Mouse (Mus musculus) forebrain, embryonic 14.5 days (tissue): ENCODE results near the gene Kmt2c. TPM values are rescaled to one million over a fixed set of nuclear protein-coding genes. Genes with fewer than 3 reads are reported as not detected.
"Not testable (repeated sequence)": the region's sequence is repeated elsewhere in the genome, so short reads cannot be mapped to it uniquely, and the experiment has no call there.

ENCODE experiments used
- ATAC-seq: fragments of 200-750 bp; cut with Nextera tagmentation; 2 replicates; pipeline ENCODE4 v1.8.0; 2017; ENCODE audit warnings: mild to moderate bottlenecking, moderate library complexity
- DNase-seq: peaks from one replicate; pipeline ENCODE4 v3.0.0-alpha.2; 2015; ENCODE audit warnings: low spot score
- H3K27ac ChIP-seq: fragments of 300-500 bp; sonication (generic); 2 replicates; pipeline ENCODE4 v1.5.1; 2014; ENCODE audit warnings: low read depth, mild to moderate bottlenecking, control low read depth, low read length, moderate library complexity
- H3K27me3 ChIP-seq: fragments of 300-500 bp; sonication (generic); replicated peaks from 2 replicates; pipeline ENCODE4 v1.6.1; 2014; ENCODE audit warnings: low read length, control low read depth, mixed read lengths; ENCODE audit not compliant: control insufficient read depth, insufficient read depth
- H3K36me3 ChIP-seq: fragments of 300-500 bp; sonication (generic); 2 replicates; pipeline ENCODE4 v1.6.1; 2014; ENCODE audit warnings: low read length, control low read depth; ENCODE audit not compliant: control insufficient read depth, insufficient read depth
- H3K4me1 ChIP-seq: fragments of 300-500 bp; sonication (generic); 2 replicates; pipeline ENCODE4 v1.6.1; 2014; ENCODE audit warnings: antibody characterized with exemption, low read length, control low read depth; ENCODE audit not compliant: control insufficient read depth, insufficient read depth
- H3K4me2 ChIP-seq: fragments of 300-500 bp; sonication (generic); 2 replicates; pipeline ENCODE4 v1.6.1; 2014; ENCODE audit warnings: mild to moderate bottlenecking, control low read depth, low read length
- H3K4me3 ChIP-seq: fragments of 300-500 bp; sonication (generic); 2 replicates; pipeline ENCODE4 v1.5.1; 2014; ENCODE audit warnings: low read depth, low read length, control low read depth
- H3K9ac ChIP-seq: fragments of 300-500 bp; sonication (generic); 2 replicates; pipeline ENCODE4 v1.6.1; 2014; ENCODE audit warnings: mild to moderate bottlenecking, low read length, control low read depth, moderate library complexity
- H3K9me3 ChIP-seq: fragments of 300-500 bp; sonication (generic); replicated peaks from 2 replicates; pipeline ENCODE4 v1.6.1; 2016; ENCODE audit warnings: low read length, control low read depth, mixed read lengths; ENCODE audit not compliant: control insufficient read depth
- WGBS: fragments of 180-500 bp; shearing (Covaris S2); extraction: QIAGEN DNeasy Blood & Tissue Kit; methylation state at CpG from one replicate; pipeline ENCODE4 v1.1.7; 2014; 5-methylcytosine and 5-hydroxymethylcytosine counted together
- polyA plus RNA-seq: library from polyadenylated mRNA; unstranded; fragments of >200 nt; fragmentation: Nextera tagmentation; extraction: Ambion mirVana; gene quantifications from 2 replicates; pipeline ENCODE4 v1.2.1, GENCODE M21; 2014

Gene Kmt2c
- polyA plus RNA-seq, 1 experiment from 2014 or later: 22.6 TPM

DNA sequence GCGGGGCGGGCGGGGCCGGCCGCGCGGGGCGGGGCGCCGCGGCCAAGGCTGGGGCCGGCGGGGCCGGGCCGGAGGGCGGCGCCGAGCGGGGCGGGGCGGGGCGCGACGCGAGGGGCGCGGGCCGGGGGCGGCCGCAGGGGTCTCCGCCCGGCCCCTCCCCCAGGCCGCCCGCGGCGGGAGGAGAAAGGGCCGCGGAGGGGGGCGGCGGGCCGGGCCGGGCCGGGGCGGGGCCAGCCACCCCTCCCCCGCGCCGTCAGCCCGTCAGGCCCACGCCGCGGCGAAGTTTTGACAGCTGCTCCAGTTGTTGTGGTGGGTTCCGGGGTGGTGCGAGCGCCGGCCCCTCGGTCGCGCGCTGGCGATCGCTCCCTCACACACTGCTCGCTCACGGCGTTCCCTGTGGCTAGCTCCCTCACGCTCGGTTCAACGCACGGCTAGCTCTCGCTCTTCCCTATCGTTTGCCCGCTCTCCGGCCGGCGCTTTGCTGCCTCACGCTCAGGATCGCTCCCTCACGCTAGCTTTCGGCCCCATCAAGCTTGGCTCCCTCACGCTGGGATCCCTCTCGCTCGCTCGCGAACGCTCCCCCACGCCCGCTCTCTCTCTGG, 339 bp upstream of the Kmt2c start:
- H3K9me3 ChIP-seq: no peaks in the 10 kb centered on the region
- peak overlapping the region; percentile 74 for H3K4me2 ChIP-seq
- peak overlapping the region; percentile 95 for H3K4me3 ChIP-seq
- DNase-seq (peak; percentile 85), ATAC-seq (peak; percentile 86)
- H3K27me3 ChIP-seq: no peaks in the 10 kb centered on the region
- H3K36me3 ChIP-seq: no peaks in the 10 kb centered on the region
- 0% methylated on average over 40 of the region's 87 CpGs for WGBS
- peaks cover 8% of the 10 kb centered on the region for H3K4me1 ChIP-seq
- peak overlapping the region; percentile 97 for H3K9ac ChIP-seq
- H3K27ac ChIP-seq: peak overlapping the region; percentile 99

DNA sequence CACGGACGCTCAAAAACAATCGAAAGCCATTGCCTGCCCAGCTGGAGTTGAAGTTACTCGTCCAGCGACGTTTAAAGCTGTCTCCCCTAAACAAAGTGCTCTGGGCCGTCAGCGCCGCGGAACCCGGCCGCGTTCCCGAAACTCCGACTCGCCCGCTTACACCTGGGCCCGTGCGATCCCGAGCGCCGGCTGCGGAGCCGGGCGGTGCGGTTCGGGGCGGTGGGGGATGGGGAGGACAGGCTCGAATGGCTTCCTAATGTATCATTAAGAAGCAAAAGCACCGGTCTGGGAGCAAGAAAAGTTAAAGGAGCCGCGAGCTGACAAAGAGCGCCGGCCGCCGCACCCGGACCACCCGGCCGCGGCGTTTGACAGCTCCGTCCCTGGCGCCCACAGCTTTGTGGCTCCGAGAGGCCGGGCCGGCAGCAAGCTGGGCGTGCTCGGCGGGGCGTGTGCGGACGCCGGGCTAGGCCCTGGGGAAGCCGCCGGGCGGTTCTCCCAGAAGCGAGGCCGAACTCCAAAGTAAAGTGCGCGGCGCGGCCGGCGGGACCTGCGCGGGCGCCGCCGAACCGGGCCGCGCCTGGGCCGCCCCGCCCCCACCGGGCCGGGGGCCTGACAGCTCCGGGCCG, 750 bp downstream of the Kmt2c start:
- WGBS: under 1% methylated on average over 74 of the region's 78 CpGs

DNA sequence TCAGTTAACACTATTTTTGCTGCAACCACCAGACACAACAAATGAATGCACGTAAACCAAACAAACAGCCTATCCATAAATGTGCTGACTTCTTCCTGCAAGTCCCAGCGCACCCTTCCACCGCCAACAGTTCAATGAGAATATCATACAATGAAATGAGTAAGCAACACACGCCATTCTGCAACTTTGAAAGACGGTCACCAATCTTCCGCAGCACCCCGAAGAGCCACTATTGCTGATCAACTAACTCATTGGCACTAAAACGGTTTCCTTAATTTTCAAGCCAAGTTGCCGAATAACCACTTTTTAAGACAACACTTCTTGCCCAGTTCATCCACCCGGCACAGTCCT, 1.2 kb downstream of the Kmt2c start:
- H3K4me1 ChIP-seq: peaks cover 8% of the 10 kb centered on the region
- DNase-seq: peak; percentile 21
- H3K4me2 ChIP-seq: peak overlapping the region; percentile 82
- H3K27ac ChIP-seq: peak overlapping the region; percentile 99; the same call in 1 of the 2 replicates
- peak overlapping the region; percentile 95 for H3K4me3 ChIP-seq
- no peaks in the 10 kb centered on the region for H3K36me3 ChIP-seq
- no peaks in the 10 kb centered on the region for H3K9me3 ChIP-seq
- peak overlapping the region; percentile 97 for H3K9ac ChIP-seq
- no peak for ATAC-seq
- H3K27me3 ChIP-seq: no peaks in the 10 kb centered on the region
- WGBS: under 1% methylated on average over 10 of the region's 10 CpGs

More for the DNA sequence above, 750 bp downstream of the Kmt2c start:
- Histone ChIP-seq H3K4me2 (peak overlapping the region; percentile 82), H3K27me3 (no peaks in the 10 kb centered on the region), H3K9ac (peak overlapping the region; percentile 97), H3K36me3 (no peaks in the 10 kb centered on the region), H3K4me3 (peak overlapping the region; percentile 95), H3K9me3 (no peaks in the 10 kb centered on the region), H3K27ac (peak overlapping the region; percentile 99), H3K4me1 (peaks cover 8% of the 10 kb centered on the region)
- DNase-seq (peak; percentile 48), ATAC-seq (peak; percentile 15)

DNA sequence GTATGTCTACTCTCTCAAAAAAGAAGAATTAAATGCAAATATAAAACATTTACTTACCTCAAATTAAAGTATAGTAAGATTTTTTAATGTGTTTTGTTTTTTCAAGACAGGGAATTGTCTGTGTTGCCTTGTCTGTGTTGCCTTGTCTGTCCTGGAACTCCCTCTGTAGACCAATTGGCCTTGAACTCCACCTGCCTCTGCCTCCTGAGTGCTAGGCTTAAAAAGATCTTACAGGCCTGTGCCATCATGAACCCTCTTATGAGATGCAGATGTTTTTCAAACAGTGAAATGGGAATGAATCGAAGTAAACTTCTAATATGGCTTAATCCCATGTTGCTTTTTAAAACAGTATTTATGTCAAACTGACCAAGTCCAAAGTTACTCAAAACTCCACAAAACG, 1.9 kb downstream of the Kmt2c start:
- no peaks in the 10 kb centered on the region for H3K9me3 ChIP-seq
- H3K4me3 ChIP-seq: peak overlapping the region; percentile 95
- 49% methylated on average over 2 of the region's 2 CpGs for WGBS
- no peak overlapping the region for H3K27ac ChIP-seq
- no peaks in the 10 kb centered on the region for H3K36me3 ChIP-seq
- no peak for ATAC-seq
- H3K4me2 ChIP-seq: peak overlapping the region; percentile 82
- H3K9ac ChIP-seq: peak overlapping the region; percentile 97; the same call in 1 of the 2 replicates
- H3K27me3 ChIP-seq: no peaks in the 10 kb centered on the region
- peaks cover 8% of the 10 kb centered on the region for H3K4me1 ChIP-seq
- no peak for DNase-seq

DNA sequence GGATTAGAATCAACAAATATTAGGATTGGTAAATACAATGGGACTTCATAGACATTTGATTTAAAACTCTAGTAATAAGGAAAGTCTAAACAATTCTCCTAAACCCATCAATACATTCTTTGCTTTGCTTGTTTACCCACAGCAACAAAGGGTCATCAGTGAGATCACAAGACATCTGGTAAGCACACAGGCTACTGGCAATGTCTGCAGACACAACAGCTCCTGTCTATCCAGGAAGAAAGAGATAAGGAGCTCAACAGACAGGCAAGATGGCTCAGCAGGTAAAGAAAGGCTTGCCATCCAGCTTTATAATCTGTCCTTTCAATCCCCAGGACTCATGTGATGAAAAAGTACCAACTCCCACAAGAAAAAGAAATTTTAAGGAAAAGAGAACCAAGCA, 19.7 kb downstream of the Kmt2c start:
- ATAC-seq (no peak), DNase-seq (no peak)
- Histone ChIP-seq H3K36me3 (no peaks in the 10 kb centered on the region), H3K9me3 (no peaks in the 10 kb centered on the region), H3K4me2 (no peak overlapping the region), H3K27me3 (no peaks in the 10 kb centered on the region), H3K4me1 (no peaks in the 10 kb centered on the region), H3K4me3 (no peak overlapping the region), H3K27ac (no peak overlapping the region), H3K9ac (no peak overlapping the region)

DNA sequence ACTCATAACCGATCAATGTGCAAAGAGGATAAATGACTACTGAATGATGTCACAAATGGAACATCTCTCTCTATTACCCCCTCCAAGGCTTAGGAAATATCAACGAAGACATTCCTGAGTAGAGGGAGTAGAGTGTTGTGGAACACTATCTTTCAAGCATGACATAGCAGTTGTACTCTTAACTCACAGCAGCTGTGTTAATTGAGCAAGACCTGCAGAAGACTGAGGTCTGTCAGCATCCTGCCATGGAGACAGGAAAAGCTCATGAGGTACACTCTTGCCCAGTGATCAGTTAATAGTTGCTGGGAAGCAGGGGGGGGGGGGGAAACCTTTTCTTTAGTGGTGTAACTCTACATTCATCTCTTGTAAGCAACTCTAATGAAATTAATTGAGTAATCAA, 22.8 kb downstream of the Kmt2c start:
- Histone ChIP-seq H3K27ac (no peak overlapping the region), H3K4me1 (no peaks in the 10 kb centered on the region; the same call in 1 of the 2 replicates), H3K4me2 (no peak overlapping the region), H3K27me3 (no peaks in the 10 kb centered on the region), H3K4me3 (no peak overlapping the region), H3K36me3 (no peaks in the 10 kb centered on the region), H3K9me3 (no peaks in the 10 kb centered on the region), H3K9ac (no peak overlapping the region)
- WGBS: 79% methylated on average over 2 of the region's 2 CpGs
- ATAC-seq (no peak), DNase-seq (no peak)

DNA sequence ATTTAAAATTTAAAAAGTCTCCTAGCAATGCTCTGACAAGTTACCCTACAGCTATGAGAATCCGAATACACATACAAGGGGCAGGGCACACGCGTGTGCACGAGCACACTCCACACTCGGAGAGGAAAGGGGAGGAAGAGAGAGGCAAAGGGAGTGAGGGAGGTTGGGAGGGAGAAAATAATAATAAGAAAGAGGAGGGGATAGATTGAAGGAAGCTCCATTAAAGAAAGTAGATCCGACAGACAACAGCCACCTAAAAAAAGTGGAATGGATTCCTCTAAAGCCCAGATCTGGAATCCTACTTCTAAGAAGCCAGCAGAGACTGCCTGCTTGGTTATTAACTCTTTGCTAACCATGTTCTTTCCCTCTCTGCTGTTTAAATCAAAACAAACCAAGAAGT, 26.5 kb downstream of the Kmt2c start:
- peak; percentile 63; the same call in 1 of the 2 replicates for ATAC-seq
- 0 out of 2 replicates have a peak overlapping the region, but pooled peaks have one; percentile 1 for H3K9ac ChIP-seq
- H3K36me3 ChIP-seq: no peaks in the 10 kb centered on the region
- WGBS: 2% methylated on average over 6 of the region's 6 CpGs
- H3K9me3 ChIP-seq: no peaks in the 10 kb centered on the region
- peak; percentile 83 for DNase-seq
- no peaks in the 10 kb centered on the region for H3K27me3 ChIP-seq
- H3K27ac ChIP-seq: no peak overlapping the region
- no peaks in the 10 kb centered on the region; the same call in 1 of the 2 replicates for H3K4me1 ChIP-seq
- H3K4me3 ChIP-seq: peak overlapping the region; percentile 23
- H3K4me2 ChIP-seq: peak overlapping the region; percentile 40

DNA sequence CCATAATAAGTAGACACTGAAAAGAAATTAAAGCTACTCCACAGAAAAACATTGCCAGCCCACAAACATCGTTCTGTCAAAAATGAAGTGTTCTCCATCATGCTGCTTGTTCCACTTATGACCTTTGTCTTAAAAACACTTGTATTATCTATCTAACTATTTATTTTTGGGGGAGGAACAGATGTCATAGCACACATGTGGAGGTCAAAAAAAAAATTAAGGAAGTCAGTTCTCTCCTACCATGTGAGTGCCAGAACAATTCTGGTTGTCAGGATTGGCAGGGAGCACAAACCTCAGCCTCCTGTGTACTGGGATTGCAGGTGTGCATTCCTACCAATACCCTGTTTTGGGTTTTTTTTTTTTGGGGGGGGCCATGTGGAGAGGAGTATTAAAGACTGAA, 36.6 kb downstream of the Kmt2c start:
- Histone ChIP-seq H3K4me2 (no peak overlapping the region), H3K27ac (no peak overlapping the region), H3K4me3 (no peak overlapping the region), H3K4me1 (no peaks in the 10 kb centered on the region), H3K9me3 (no peaks in the 10 kb centered on the region), H3K27me3 (no peaks in the 10 kb centered on the region), H3K36me3 (no peaks in the 10 kb centered on the region), H3K9ac (no peak overlapping the region)
- whole genome bisulfite sequencing: 100% methylated on average over 1 of the region's 1 CpGs
- DNase-seq: no peak
- no peak for ATAC-seq

DNA sequence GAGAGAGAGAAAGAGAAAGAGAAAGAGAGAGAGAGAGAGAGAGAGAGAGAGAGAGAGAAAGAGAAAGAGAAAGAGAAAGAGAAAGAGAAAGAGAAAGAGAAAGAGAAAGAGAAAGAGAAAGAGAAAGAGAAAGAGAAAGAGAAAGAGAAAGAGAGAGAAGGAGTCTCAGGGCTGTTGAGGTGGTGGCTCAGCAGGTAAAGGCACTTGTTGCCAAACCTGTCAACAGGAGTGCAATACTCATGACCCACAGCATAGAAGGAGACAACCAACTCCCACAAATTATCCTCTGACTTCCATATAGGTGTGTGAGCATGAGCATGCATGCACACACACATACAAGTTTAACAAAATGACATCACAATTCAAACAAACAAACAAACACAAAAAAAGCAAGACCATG, 43.2 kb downstream of the Kmt2c start:
- not testable (repeated sequence) for H3K9ac ChIP-seq, DNase-seq, H3K9me3 ChIP-seq, H3K4me3 ChIP-seq, ATAC-seq, H3K4me1 ChIP-seq, H3K27me3 ChIP-seq, H3K4me2 ChIP-seq, H3K36me3 ChIP-seq, H3K27ac ChIP-seq
